Mouse (Mus musculus): ENCODE measurements around the gene Use1.

Gene Use1

GRCm38 (mm10) chr8:71403107-71403885, 36.6 kb downstream of the Use1 start:
- no peak for DNase-seq

- no peak for DNase-seq
Observed at GRCm38 (mm10) chr8:71404011-71404410, 37.4 kb downstream of the Use1 start.

DNA sequence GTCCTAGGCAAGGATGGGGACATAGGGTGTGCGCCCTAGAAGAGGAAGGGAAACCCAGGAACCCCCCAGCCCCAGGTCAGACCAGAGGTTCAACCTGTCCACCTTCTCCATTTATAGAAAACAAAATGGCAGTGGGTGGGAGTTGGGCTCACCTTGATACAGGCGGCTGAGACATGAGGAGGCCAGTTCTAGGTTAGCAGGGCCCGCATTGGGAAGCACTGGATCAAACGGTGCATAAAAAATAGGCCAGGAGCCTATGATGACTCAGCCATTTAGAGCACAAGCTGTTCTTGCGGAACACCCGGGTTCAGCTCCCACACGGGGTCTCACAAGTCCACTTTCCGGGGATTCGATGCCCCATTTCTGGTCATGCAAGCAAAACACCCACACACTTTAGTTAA, 38.3 kb downstream of the Use1 start:
- DNase-seq, result no peak

DNA sequence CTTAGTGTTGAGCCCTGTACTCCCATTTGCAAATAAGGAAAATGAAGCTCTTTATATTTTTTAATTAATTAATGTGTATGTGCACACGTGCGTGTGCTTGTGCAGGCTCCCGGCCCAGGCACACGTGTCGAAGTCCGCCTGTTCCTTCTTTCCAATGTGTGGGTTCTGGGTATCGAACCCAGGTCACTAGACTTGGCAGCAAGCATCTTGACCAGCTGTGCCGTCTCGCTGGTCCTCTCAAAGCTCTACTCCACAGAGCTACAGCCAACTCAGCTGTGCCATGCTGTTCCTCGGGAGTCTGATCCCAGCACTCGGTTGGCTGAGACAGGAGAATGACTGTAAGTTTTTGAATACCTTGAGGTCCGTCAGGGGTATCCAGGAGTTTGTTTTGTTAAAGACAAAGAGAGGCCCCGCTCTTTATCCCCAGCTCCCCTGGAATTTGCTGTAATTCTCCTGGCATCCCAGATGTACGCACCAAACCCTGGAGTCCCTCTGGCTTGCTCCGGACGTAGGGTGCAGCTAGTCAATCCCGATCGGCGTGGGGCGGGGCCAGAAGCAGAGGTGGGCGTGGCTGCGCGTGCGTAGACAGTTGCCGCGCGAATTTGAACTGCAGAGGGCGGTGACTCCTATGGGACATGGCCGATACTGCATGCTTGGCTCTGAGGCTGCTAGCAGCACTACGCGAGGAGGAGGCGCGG, 38.9 kb downstream of the Use1 start, which contains the start of gene Ankle1:
Gene Ankle1 (plus strand): TSS at position 610 of the 698 bp plus-strand sequence.
- DNase-seq, result peak; percentile 96

GRCm38 (mm10) chr8:71406099-71407015, 39.7 kb downstream of the Use1 start:
- peak; percentile 61 to 72 for DNase-seq

GRCm38 (mm10) chr8:71407441-71407840, 40.8 kb downstream of the Use1 start:
- no peak for DNase-seq

- DNase-seq, result no peak
Observed at GRCm38 (mm10) chr8:71408231-71408630, 41.6 kb downstream of the Use1 start.

DNA sequence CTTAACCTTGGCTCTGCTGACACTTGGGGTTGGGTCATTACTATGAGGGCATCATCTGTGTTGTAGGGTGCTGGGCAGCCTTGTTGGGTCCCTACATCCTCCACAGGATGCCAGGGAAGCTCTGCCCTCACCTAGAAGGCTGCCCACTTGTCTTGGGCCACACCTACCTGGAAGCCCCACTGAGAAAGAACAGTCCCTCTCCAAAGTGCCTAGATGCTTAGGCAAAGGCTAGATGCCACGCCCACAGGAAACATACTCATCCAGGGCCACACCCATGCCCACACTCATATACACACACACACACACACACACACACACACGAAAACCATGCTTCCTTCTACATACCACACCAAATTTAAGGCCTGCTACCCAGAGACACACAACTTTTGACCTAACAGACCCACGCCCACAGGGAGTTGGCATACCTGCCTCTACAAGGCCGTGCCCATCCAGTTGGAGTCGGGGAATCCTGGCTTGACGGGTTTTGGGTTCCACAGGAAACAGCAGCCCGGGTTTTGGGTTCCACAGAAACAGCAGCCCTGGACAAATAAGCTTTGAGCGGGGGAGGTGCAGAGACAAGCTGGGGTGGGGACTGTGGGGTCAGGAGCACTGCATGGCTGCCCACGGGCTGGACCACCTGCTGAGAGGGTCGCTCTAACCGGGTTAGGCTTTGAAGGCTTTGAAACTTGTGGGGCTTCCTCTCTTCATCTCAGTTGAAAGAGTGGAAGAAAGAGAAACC, 45.1 kb downstream of the Use1 start:
- DNase-seq, result no peak

Measured in lung, adult 18-20 months (tissue).